Mouse (Mus musculus) liver, adult 2 months (tissue): ENCODE results near the gene Stk36. TPM values are rescaled to one million over a fixed set of nuclear protein-coding genes. Genes with fewer than 3 reads are reported as not detected.

Experiments used
- DNase-seq: peaks from one replicate; pipeline ENCODE4 v3.0.0-alpha.2; 2011; ENCODE audit warnings: low read depth, low spot score; ENCODE audit errors: extremely low read depth
- H3K27ac ChIP-seq: fragments of 200-500 bp; replicated peaks from 2 replicates; pipeline ENCODE4 v1.5.1; 2012; ENCODE audit warnings: low read depth, mild to moderate bottlenecking, control low read depth, inconsistent platforms, low read length; ENCODE audit not compliant: insufficient read depth
- H3K27me3 ChIP-seq: fragments of 200-500 bp; 2 replicates; pipeline ENCODE4 v1.6.1; 2012; ENCODE audit warnings: mild to moderate bottlenecking, moderate library complexity, low read length, inconsistent platforms; ENCODE audit not compliant: control insufficient read depth, insufficient read depth
- H3K36me3 ChIP-seq: fragments of 200-500 bp; 2 replicates; pipeline ENCODE4 v1.6.1; 2012; ENCODE audit warnings: low read length, inconsistent platforms; ENCODE audit not compliant: control insufficient read depth, insufficient read depth
- H3K4me1 ChIP-seq: fragments of 200-500 bp; 2 replicates; pipeline ENCODE4 v1.6.1; 2011; ENCODE audit warnings: low read length; ENCODE audit not compliant: control insufficient read depth, insufficient read depth
- H3K4me3 ChIP-seq: fragments of 200-500 bp; 2 replicates; pipeline ENCODE4 v1.5.1; 2011; ENCODE audit warnings: low read depth, mild to moderate bottlenecking, control low read depth, low read length, moderate library complexity; ENCODE audit not compliant: insufficient read depth
- H3K79me2 ChIP-seq: fragments of 200-500 bp; 2 replicates; pipeline ENCODE4 v1.6.1; 2012; ENCODE audit warnings: inconsistent platforms, mild to moderate bottlenecking, low read length, moderate library complexity; ENCODE audit not compliant: control insufficient read depth, insufficient read depth
- H3K9ac ChIP-seq: fragments of 200-500 bp; 2 replicates; pipeline ENCODE4 v1.6.1; 2012; ENCODE audit warnings: low read depth, mild to moderate bottlenecking, control low read depth, inconsistent platforms, low read length
- CTCF ChIP-seq: fragments of 200-500 bp; IDR thresholded peaks from 2 replicates; pipeline ENCODE4 v1.5.1; 2011; ENCODE audit warnings: low read depth, low read length, control low read depth
- POLR2A ChIP-seq: fragments of 200-500 bp; IDR thresholded peaks from 2 replicates; pipeline ENCODE4 v1.6.1; 2011; ENCODE audit warnings: low read length, control low read depth; ENCODE audit not compliant: insufficient read depth; ENCODE audit errors: extremely low read depth
- WGBS: fragments of 180-500 bp; shearing (Covaris S2); methylation state at CpG from one replicate; pipeline ENCODE4 v1.1.7; 2018; 5-methylcytosine and 5-hydroxymethylcytosine counted together
- polyA plus RNA-seq: library from polyadenylated mRNA; depleted of rRNA; stranded (reverse); fragments of >200 nt; gene quantifications from 2 replicates; pipeline ENCODE4 v1.2.3, GENCODE M21; 2012
- total RNA-seq: library from RNA; depleted of rRNA; stranded (reverse); fragments of >200 nt; gene quantifications from 2 replicates; pipeline ENCODE4 v1.2.3, GENCODE M21; 2014

Stk36 gene
- total and polyA plus RNA-seq, 2 experiments = 0.37 to 0.84 TPM

DNA sequence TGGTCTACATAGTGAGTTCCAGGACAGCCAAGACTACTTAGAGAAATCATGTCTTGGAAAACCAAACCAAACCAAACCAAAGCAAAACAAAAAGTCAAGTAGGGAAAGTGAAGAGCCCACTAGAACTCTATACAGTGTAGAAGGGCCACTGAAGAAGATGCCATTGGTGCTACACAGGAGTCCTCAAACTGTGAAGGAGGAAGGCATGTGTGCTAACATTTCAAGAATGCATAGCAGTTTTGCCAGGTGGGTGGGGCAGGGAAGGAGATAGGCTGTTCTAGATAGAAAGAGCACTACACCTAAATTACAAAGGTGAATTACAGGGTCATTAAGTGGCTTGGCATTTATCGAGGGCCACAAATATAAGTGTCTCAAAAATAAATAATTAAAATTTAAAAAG, 22.9 kb downstream of the Stk36 start:
- H3K79me2 ChIP-seq = no peaks in the 10 kb centered on the region

DNA sequence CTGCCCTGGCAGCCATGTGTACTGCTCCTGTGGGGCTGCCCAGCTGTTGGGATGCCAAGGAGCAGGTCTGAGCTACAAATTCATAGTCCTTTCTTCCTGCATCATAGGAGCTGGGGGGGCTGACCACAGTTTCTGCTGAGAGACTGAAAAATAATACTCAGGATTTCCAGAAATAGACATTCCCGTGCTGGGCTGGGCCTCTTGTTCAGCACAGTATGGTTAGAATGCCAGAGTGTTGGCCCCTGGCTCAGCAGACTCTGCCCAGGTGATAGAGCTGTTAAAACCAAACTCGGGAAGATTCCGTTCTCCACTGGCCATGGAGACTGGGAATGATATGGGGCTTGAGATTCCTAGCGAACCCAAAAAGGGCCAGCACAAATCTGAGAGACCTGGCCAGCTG, 24.8 kb downstream of the Stk36 start:
- H3K79me2 ChIP-seq = no peaks in the 10 kb centered on the region
- H3K4me1 ChIP-seq = no peaks in the 10 kb centered on the region
- no peak overlapping the region for H3K9ac ChIP-seq
- H3K36me3 ChIP-seq = no peaks in the 10 kb centered on the region
- H3K4me3 ChIP-seq = no peak overlapping the region
- H3K27me3 ChIP-seq = no peaks in the 10 kb centered on the region
- DNase-seq = no peak
- no peak for TF ChIP-seq POLR2A
- TF ChIP-seq CTCF = no peak
- WGBS = 92% methylated on average over 4 of the region's 4 CpGs
- H3K27ac ChIP-seq = no peak overlapping the region

More for the DNA sequence above, 22.9 kb downstream of the Stk36 start:
- 94% methylated on average over 1 of the region's 1 CpGs for WGBS
- Histone ChIP-seq H3K9ac (no peak overlapping the region), H3K27ac (no peak overlapping the region), H3K36me3 (no peaks in the 10 kb centered on the region), H3K4me1 (no peaks in the 10 kb centered on the region), H3K4me3 (no peak overlapping the region), H3K27me3 (no peaks in the 10 kb centered on the region)
- TF ChIP-seq CTCF (no peak), POLR2A (no peak)
- DNase-seq = no peak

DNA sequence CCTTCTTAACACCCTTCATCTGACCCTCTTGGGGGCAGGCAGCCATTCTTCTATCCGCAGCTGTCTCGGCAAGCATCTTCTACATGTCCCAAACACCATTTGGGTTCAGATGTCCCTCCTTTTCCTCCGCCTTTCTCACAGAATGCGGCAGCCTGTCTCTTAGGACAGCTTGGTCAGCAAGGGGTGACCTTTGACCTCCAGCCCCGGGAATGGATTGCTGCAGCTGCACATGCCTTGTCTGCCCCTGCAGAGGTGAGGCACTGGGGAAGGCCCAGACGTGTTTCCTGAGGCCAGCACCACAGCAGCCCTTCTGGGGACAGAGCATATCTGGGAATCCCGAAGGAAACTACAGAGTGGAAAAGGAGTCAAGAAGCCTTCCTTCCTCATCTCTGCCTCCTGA, 26.8 kb downstream of the Stk36 start:
- Histone ChIP-seq H3K27ac (no peak overlapping the region), H3K9ac (no peak overlapping the region), H3K27me3 (no peaks in the 10 kb centered on the region), H3K79me2 (no peaks in the 10 kb centered on the region), H3K36me3 (no peaks in the 10 kb centered on the region), H3K4me1 (no peaks in the 10 kb centered on the region), H3K4me3 (no peak overlapping the region)
- WGBS = 64% methylated on average over 7 of the region's 7 CpGs
- DNase-seq = no peak
- TF ChIP-seq POLR2A (no peak), CTCF (no peak)

DNA sequence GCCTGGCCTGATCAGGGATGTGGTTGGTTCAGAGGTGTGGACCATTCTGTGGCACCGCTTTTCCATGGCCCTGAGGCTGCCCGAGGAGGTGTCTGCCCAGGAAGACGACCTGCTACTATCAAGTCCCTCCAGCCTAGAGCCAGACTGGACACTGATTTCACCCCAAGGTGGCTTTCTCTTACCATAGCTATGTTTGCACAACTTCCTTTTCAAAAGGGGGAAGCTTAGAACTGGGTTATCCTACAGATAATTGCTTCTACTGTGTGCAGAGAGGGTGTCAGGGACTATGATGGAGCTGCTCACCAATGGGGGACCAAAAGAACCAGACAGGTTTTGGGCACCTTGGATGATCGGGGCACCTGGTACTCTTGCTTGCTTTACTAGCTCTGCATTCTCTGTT, 31.5 kb downstream of the Stk36 start:
- 82% methylated on average over 4 of the region's 4 CpGs for WGBS
- no peak for DNase-seq

DNA sequence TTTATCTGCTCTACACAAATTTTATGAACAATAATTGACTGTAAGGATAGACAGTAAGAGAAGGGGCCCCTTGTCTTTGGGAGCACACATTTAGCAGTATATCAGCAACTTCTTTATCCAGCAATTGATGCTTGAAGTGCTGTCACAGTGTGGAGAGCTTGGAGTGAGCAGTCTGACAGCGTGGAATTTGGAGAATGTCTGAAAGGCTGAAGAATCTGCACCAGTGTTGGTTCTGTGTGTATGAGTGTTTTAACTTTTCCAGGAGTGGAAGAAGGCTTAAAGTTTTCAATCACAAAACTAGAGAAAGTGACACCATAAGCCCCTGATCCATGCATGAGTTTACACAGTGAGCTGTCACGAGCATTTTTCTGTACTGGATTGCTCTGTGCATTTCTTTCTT, 42.3 kb downstream of the Stk36 start:
- Histone ChIP-seq H3K4me1 (no peaks in the 10 kb centered on the region), H3K27ac (no peak overlapping the region), H3K4me3 (no peak overlapping the region), H3K36me3 (no peaks in the 10 kb centered on the region), H3K9ac (no peak overlapping the region), H3K27me3 (no peaks in the 10 kb centered on the region), H3K79me2 (no peaks in the 10 kb centered on the region)
- TF ChIP-seq CTCF = no peak
- WGBS = 87% methylated on average over 2 of the region's 2 CpGs
- no peak for DNase-seq

More for the DNA sequence above, 31.5 kb downstream of the Stk36 start:
- H3K9ac ChIP-seq = no peak overlapping the region
- no peak overlapping the region for H3K27ac ChIP-seq
- H3K27me3 ChIP-seq = no peaks in the 10 kb centered on the region
- H3K4me3 ChIP-seq = no peak overlapping the region
- no peaks in the 10 kb centered on the region for H3K79me2 ChIP-seq
- no peaks in the 10 kb centered on the region for H3K4me1 ChIP-seq
- no peaks in the 10 kb centered on the region for H3K36me3 ChIP-seq
- TF ChIP-seq POLR2A (no peak), CTCF (no peak)

DNA sequence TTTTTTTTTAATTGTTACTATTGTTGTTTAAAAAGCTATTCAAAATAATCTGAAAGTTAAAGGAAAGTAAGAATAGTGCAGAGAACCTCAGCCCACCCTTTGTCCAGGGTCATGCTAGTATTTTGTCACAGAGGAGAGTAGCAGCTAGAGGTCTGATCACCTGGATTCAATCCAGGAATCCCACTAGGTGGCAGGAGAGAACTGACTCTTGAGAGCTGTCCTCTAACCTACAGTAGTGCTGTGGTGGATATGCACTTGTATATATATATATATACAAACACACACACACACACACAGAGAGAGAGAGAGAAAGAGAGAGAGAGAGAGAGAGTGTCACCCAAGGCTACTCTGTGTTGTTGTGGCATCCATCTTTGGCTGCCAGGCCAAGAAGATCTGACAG, 42.7 kb downstream of the Stk36 start:
- no peaks in the 10 kb centered on the region for H3K36me3 ChIP-seq
- no peaks in the 10 kb centered on the region for H3K4me1 ChIP-seq
- DNase-seq = no peak
- no peak overlapping the region for H3K4me3 ChIP-seq
- H3K9ac ChIP-seq = no peak overlapping the region
- no peak overlapping the region for H3K27ac ChIP-seq
- no peaks in the 10 kb centered on the region for H3K27me3 ChIP-seq
- no peak for TF ChIP-seq CTCF
- no peak for TF ChIP-seq POLR2A
- no peaks in the 10 kb centered on the region for H3K79me2 ChIP-seq
